Mouse (Mus musculus) forebrain, postnatal 0 days (tissue): ENCODE measurements around the gene Hcls1. TPM values are rescaled to one million over a fixed set of nuclear protein-coding genes. Genes with fewer than 3 reads are reported as not detected.

ENCODE experiments used
- ATAC-seq: fragments of 200-750 bp; cut with Nextera tagmentation; 2 replicates; pipeline ENCODE4 v1.8.0; 2017; ENCODE audit warnings: mild to moderate bottlenecking, moderate library complexity
- DNase-seq: peaks from one replicate; pipeline ENCODE4 v3.0.0-alpha.2; 2015
- H3K27ac ChIP-seq: fragments of 300-500 bp; sonication (generic); 2 replicates; pipeline ENCODE4 v1.5.1; 2014; ENCODE audit warnings: low read depth, mild to moderate bottlenecking, antibody characterized with exemption, low read length, moderate library complexity, mixed read lengths
- H3K27me3 ChIP-seq: fragments of 300-500 bp; sonication (generic); 2 replicates; pipeline ENCODE4 v1.6.1; 2014; ENCODE audit warnings: mild to moderate bottlenecking, low read length, mixed read lengths; ENCODE audit not compliant: insufficient read depth
- H3K36me3 ChIP-seq: fragments of 300-500 bp; sonication (generic); 2 replicates; pipeline ENCODE4 v1.6.1; 2014; ENCODE audit warnings: mild to moderate bottlenecking, moderate library complexity; ENCODE audit not compliant: insufficient read depth
- H3K4me1 ChIP-seq: fragments of 300-500 bp; sonication (generic); 2 replicates; pipeline ENCODE4 v1.6.1; 2014; ENCODE audit warnings: antibody characterized with exemption; ENCODE audit not compliant: insufficient read depth
- H3K4me2 ChIP-seq: fragments of 300-500 bp; sonication (generic); 2 replicates; pipeline ENCODE4 v1.6.1; 2014; ENCODE audit warnings: low read depth, mild to moderate bottlenecking, moderate library complexity
- H3K4me3 ChIP-seq: fragments of 300-500 bp; sonication (generic); 2 replicates; pipeline ENCODE4 v1.5.1; 2014; ENCODE audit warnings: low read depth, low read length, mixed read lengths
- H3K9ac ChIP-seq: fragments of 300-500 bp; sonication (generic); 2 replicates; pipeline ENCODE4 v1.6.1; 2014; ENCODE audit warnings: mild to moderate bottlenecking
- H3K9me3 ChIP-seq: fragments of 300-500 bp; sonication (generic); 2 replicates; pipeline ENCODE4 v1.6.1; 2016; ENCODE audit warnings: low read length
- CTCF ChIP-seq: sonication (generic); IDR thresholded peaks from 2 replicates; pipeline ENCODE4 v1.5.1; 2016; ENCODE audit warnings: antibody characterized with exemption, control low read depth, low read depth
- WGBS: fragments of 180-500 bp; shearing (Covaris S2); extraction: QIAGEN DNeasy Blood & Tissue Kit; methylation state at CpG from one replicate; pipeline ENCODE4 v1.1.7; 2014; 5-methylcytosine and 5-hydroxymethylcytosine counted together
- polyA plus RNA-seq: library from polyadenylated mRNA; unstranded; fragments of >200 nt; fragmentation: Nextera tagmentation; extraction: Ambion mirVana; gene quantifications from 2 replicates; pipeline ENCODE4 v1.2.1, GENCODE M21; 2015
- total RNA-seq: library from RNA; depleted of rRNA; stranded (reverse); fragments of >200 nt; gene quantifications from 2 replicates; pipeline ENCODE4 v1.2.3, GENCODE M21; 2014

The Hcls1 gene
- total and polyA plus RNA-seq, 2 experiments from 2014 or later = 1.8 to 2.3 TPM

DNA sequence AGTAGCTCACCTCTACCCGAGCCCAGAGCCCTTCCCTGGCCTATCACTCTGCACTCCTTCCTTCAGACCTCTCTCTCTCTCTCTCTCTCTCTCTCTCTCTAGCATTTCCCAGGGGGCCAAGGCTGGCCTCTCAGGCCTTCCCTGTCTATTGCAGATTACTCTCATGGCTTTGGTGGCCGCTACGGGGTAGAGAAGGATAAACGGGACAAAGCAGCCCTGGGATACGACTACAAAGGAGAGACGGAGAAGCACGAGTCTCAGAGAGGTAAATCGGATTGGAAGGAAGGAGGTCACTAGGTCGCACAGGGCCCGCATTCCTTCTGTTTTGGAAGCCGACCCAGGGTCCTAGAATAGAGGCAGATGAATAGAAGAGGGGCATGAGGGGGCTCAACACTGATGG, 20.3 kb downstream of the Hcls1 start:
- ATAC-seq = no peak
- Histone ChIP-seq H3K4me2 (no peak overlapping the region), H3K36me3 (no peaks in the 10 kb centered on the region), H3K27me3 (no peaks in the 10 kb centered on the region), H3K4me1 (no peaks in the 10 kb centered on the region), H3K4me3 (no peak overlapping the region), H3K27ac (no peak overlapping the region), H3K9ac (no peak overlapping the region), H3K9me3 (no peaks in the 10 kb centered on the region)
- no peak for DNase-seq
- no peak for TF ChIP-seq CTCF
- 38% methylated on average over 11 of the region's 11 CpGs for WGBS

DNA sequence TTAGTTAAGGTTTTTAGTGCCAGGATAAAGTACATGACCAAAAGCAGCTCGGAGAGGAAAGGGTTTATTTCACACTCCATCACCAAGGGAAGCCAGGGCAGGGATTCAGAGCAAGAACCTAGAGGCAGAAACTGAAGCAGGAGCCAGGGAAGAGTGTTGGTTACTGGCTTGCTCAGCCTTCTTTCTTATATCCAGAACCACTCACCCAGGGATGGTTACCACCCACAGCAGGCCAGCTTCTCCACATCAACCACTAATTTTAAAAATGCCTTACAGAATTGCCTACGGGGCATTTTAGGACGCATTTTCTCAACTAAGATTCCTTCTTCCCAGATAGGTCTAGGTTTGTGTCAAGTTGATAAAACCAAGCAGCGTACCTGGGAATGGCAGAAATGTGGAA, 28.6 kb downstream of the Hcls1 start:
- Histone ChIP-seq H3K9ac (no peak overlapping the region), H3K4me3 (no peak overlapping the region), H3K36me3 (no peaks in the 10 kb centered on the region), H3K4me2 (no peak overlapping the region), H3K9me3 (no peaks in the 10 kb centered on the region), H3K4me1 (no peaks in the 10 kb centered on the region), H3K27me3 (no peaks in the 10 kb centered on the region), H3K27ac (no peak overlapping the region)
- ATAC-seq (no peak), DNase-seq (no peak)
- no peak for TF ChIP-seq CTCF
- 88% methylated on average over 4 of the region's 4 CpGs for WGBS

DNA sequence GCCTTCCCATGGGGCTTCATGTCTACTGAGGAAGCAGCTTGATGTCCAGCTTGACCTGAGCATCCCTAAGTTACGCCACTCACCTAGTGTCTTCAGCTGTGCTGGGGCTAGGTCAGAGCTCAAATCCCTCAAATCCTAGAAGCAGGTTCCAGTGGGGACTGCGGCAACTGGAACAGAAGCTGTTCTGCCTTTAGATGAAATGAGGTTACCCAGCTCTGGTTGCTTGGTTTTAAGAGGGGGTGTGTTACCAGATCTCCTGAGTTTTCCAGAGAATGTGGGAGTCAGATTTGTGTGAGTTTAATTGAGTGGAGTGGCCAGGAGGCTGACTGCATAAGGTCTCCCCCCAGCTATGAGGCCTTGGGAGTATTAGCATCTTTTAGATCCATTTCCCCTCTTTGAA, 44.3 kb downstream of the Hcls1 start:
- TF ChIP-seq CTCF = no peak
- no peak for DNase-seq
- 93% methylated on average over 2 of the region's 2 CpGs for WGBS
- Histone ChIP-seq H3K36me3 (no peaks in the 10 kb centered on the region), H3K9me3 (no peaks in the 10 kb centered on the region), H3K4me3 (no peak overlapping the region), H3K27ac (no peak overlapping the region), H3K4me1 (no peaks in the 10 kb centered on the region), H3K9ac (no peak overlapping the region), H3K4me2 (no peak overlapping the region), H3K27me3 (no peaks in the 10 kb centered on the region)
- no peak for ATAC-seq

DNA sequence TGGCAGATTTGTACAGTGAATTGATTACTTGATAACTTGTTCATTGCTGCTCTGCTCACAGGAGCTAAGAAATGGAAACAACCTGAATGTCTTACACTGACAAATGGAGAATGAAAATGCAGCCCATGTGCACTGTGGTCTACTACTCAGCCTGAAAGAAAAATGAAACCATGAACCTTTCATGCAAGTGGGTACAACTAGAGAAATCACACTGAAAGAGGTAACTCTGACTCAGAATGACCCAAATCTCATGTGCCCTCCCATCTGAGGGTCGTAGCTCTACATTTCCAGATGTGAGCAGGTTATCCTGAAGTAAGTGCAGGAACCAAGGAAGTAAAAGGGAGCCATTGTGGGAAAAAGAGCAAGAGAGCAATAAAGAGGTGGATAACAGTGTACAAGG, 49.0 kb downstream of the Hcls1 start:
- DNase-seq = no peak
- no peaks in the 10 kb centered on the region for H3K9me3 ChIP-seq
- no peak overlapping the region for H3K9ac ChIP-seq
- WGBS = 85% methylated on average over 1 of the region's 1 CpGs
- H3K4me3 ChIP-seq = no peak overlapping the region
- no peaks in the 10 kb centered on the region for H3K4me1 ChIP-seq
- H3K36me3 ChIP-seq = no peaks in the 10 kb centered on the region
- H3K27ac ChIP-seq = no peak overlapping the region
- H3K4me2 ChIP-seq = no peak overlapping the region
- no peaks in the 10 kb centered on the region for H3K27me3 ChIP-seq
- no peak for ATAC-seq
- no peak for TF ChIP-seq CTCF

DNA sequence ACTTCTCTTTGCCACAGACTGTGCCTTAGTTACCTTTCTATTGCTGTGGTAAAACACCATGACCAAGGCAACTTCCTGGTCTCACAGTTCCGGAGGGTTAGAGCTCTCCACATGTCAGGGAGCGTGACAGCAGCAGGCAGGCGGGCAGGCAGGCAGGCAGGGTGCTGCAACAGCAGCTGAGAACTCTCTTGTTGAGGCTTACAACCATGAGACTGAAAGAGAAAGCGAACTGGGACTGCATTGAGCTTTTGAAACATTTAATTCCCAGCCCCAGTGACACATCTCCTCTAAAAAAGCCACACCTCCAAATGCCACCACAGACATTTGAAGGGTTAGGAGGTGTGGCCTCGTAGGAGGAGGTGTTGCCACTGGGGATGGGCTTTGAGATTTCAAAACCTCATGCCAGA, 50.9 kb downstream of the Hcls1 start:
- H3K9me3 ChIP-seq = no peaks in the 10 kb centered on the region
- H3K27ac ChIP-seq = no peak overlapping the region
- no peak overlapping the region for H3K4me2 ChIP-seq
- DNase-seq (no peak), ATAC-seq (no peak)
- H3K4me1 ChIP-seq = no peaks in the 10 kb centered on the region
- WGBS = 75% methylated on average over 5 of the region's 5 CpGs
- TF ChIP-seq CTCF = no peak
- H3K27me3 ChIP-seq = no peaks in the 10 kb centered on the region
- H3K4me3 ChIP-seq = no peak overlapping the region
- H3K36me3 ChIP-seq = no peaks in the 10 kb centered on the region
- H3K9ac ChIP-seq = no peak overlapping the region

DNA sequence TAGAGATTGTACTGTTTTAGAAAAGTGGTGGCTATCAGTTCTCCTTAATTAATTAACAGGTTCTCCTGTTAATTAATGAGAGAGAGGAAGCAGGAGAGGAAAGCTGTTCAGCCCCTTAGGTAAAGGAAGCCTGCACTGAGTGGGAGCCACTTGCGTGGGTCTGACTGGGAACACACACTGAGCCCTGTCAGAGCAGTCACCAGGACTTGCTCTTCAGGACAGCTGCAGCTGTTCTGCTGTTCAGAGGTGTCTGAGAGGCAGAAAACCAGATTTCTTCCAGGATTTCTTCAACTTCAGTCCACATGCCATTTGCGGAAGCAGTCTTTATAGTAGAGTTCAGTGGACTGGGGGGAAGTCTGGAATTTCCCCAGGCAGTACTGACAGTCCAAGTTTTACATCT, 52.6 kb downstream of the Hcls1 start:
- H3K9me3 ChIP-seq = no peaks in the 10 kb centered on the region
- H3K27ac ChIP-seq = no peak overlapping the region
- H3K36me3 ChIP-seq = no peaks in the 10 kb centered on the region
- DNase-seq (no peak), ATAC-seq (no peak)
- H3K4me1 ChIP-seq = no peaks in the 10 kb centered on the region
- 73% methylated on average over 2 of the region's 2 CpGs for WGBS
- H3K4me3 ChIP-seq = no peak overlapping the region
- no peak overlapping the region for H3K9ac ChIP-seq
- no peak overlapping the region for H3K4me2 ChIP-seq
- no peak for TF ChIP-seq CTCF
- H3K27me3 ChIP-seq = no peaks in the 10 kb centered on the region

DNA sequence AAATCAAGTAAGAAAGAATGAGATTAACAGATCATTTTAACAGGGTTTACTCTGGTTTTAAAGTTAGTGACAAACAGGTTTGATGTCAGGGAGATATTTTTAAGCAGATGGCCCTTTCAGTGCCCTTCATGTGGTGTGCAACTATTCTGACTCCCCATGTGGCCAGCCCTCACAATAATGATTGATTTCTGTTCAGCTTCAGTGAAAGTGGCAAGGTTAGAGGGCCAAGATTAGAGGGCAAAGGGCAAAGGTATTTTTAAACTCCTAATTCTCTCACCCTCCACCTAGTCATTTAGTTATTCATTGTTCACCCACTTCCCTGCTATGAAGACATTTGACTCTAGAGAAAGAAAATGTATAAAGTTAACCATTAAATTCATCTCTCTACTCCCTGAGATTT, 53.3 kb downstream of the Hcls1 start:
- DNase-seq = no peak
- TF ChIP-seq CTCF = no peak
- H3K27me3 ChIP-seq = no peaks in the 10 kb centered on the region
- no peaks in the 10 kb centered on the region for H3K36me3 ChIP-seq
- no peak overlapping the region for H3K9ac ChIP-seq
- no peak overlapping the region for H3K4me2 ChIP-seq
- no peak overlapping the region for H3K4me3 ChIP-seq
- no peaks in the 10 kb centered on the region for H3K9me3 ChIP-seq
- no peak overlapping the region for H3K27ac ChIP-seq
- H3K4me1 ChIP-seq = no peaks in the 10 kb centered on the region
- ATAC-seq = no peak

DNA sequence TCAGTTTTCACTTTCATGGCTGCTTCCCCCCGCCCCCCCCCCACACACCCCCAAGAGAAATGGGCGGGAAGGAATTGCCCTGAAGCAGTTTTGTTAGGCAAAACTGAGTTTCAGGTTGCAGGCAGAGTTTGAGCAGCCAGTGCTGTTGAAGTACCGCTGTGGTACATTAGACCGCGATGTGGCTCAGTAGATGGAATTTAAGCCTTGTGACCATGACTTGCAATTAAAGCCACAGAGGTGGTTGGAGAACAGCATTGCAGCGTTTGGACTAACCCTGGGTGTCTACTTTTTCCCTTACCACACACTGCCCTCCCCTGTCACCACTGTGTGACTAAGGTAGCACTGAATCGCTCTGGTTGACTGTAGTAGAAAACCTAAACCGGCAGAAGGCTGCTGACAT, 54.7 kb downstream of the Hcls1 start:
- H3K4me2 ChIP-seq = no peak overlapping the region
- TF ChIP-seq CTCF = no peak
- WGBS = 76% methylated on average over 8 of the region's 8 CpGs
- H3K27ac ChIP-seq = no peak overlapping the region
- H3K9me3 ChIP-seq = no peaks in the 10 kb centered on the region
- no peak overlapping the region for H3K9ac ChIP-seq
- ATAC-seq (no peak), DNase-seq (no peak)
- H3K4me3 ChIP-seq = no peak overlapping the region
- H3K4me1 ChIP-seq = no peaks in the 10 kb centered on the region
- no peaks in the 10 kb centered on the region for H3K36me3 ChIP-seq
- H3K27me3 ChIP-seq = no peaks in the 10 kb centered on the region
